Mouse (Mus musculus) ovary, postnatal 10 days (tissue): ENCODE measurements at regions not wholly inside any gene's neighbourhood (a gene's known extent, or its start where the extent isn't known, plus 50 kb on each side); places are given as distances from the start of the nearest gene placed in this dataset.

ENCODE experiments used
- DNase-seq: peaks from one replicate; pipeline ENCODE4 v3.0.0; 2022; ENCODE audit warnings: low spot score

GRCm38 (mm10) chr1:121050695-121051495 lies 281.5 kb downstream of the Insig2 start:
- DNase-seq, result no peak

GRCm38 (mm10) chr1:121051496-121052119 lies 280.8 kb downstream of the Insig2 start:
- no peak for DNase-seq

GRCm38 (mm10) chr1:121052120-121052501 lies 280.3 kb downstream of the Insig2 start:
- DNase-seq, result no peak

- no peak for DNase-seq
These were observed 278.7 kb downstream of the Insig2 start for GRCm38 (mm10) chr1:121053692-121054091.

GRCm38 (mm10) chr1:121074569-121074968 lies 257.8 kb downstream of the Insig2 start:
- no peak for DNase-seq

- DNase-seq, result no peak
These were observed 249.6 kb downstream of the Insig2 start for GRCm38 (mm10) chr1:121082839-121083238.

- no peak for DNase-seq
These were observed 247.2 kb downstream of the Insig2 start for GRCm38 (mm10) chr1:121085101-121085727.

GRCm38 (mm10) chr1:121087124-121087887 lies 245.1 kb downstream of the Insig2 start:
- DNase-seq, result no peak

GRCm38 (mm10) chr1:121090628-121091027 lies 241.8 kb downstream of the Insig2 start:
- DNase-seq, result no peak

- no peak for DNase-seq
These were observed 239.5 kb downstream of the Insig2 start for GRCm38 (mm10) chr1:121092870-121093269.

- no peak for DNase-seq
These were observed 235.5 kb downstream of the Insig2 start for GRCm38 (mm10) chr1:121096551-121097550.

GRCm38 (mm10) chr1:121111776-121112344 lies 220.5 kb downstream of the Insig2 start:
- no peak for DNase-seq

- no peak for DNase-seq
These were observed 219.9 kb downstream of the Insig2 start for GRCm38 (mm10) chr1:121112464-121112863.

- DNase-seq, result no peak
These were observed 215.8 kb downstream of the Insig2 start for GRCm38 (mm10) chr1:121116626-121117025.

- DNase-seq, result no peak
These were observed 209.0 kb downstream of the Insig2 start for GRCm38 (mm10) chr1:121123436-121123835.

GRCm38 (mm10) chr1:121136284-121136683 lies 196.1 kb downstream of the Insig2 start:
- no peak for DNase-seq

- DNase-seq, result no peak
These were observed 195.5 kb downstream of the Insig2 start for GRCm38 (mm10) chr1:121136846-121137245.

GRCm38 (mm10) chr1:121144981-121145380 lies 187.4 kb downstream of the Insig2 start:
- DNase-seq, result no peak

- DNase-seq, result no peak
These were observed 178.9 kb downstream of the Insig2 start for GRCm38 (mm10) chr1:121153476-121153875.

GRCm38 (mm10) chr1:121154616-121155015 lies 177.8 kb downstream of the Insig2 start:
- no peak for DNase-seq

GRCm38 (mm10) chr1:121168651-121169050 lies 163.7 kb downstream of the Insig2 start:
- DNase-seq, result no peak
